Mouse (Mus musculus): ENCODE results near the gene Slc35c2. TPM values are rescaled to one million over a fixed set of nuclear protein-coding genes. Genes with fewer than 3 reads are reported as not detected.

Gene Slc35c2
- polyA plus RNA-seq, 1 experiment from 2014 or later = 52.8 TPM

DNA sequence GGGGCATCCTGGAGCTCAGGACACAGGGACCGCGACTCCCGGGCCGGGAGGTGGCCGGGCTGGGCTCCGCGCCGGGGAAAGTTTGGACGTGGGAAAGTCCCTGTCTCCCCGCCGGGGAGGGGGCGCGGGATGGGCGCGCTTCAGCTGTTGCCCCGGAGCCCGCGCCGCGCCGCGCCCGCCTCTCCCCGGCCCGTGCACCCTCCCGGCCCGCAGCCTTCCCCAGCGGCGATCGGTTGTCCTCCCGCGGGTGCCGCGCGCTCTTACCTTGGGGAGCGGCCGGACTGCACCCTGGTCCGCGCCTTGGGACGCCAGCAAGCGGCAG, 53.4 kb downstream of the Slc35c2 start:
- Histone ChIP-seq H3K27me3 (peaks cover 98% of the 10 kb centered on the region), H3K4me2 (replicated peaks) (peak overlapping the region; percentile 98), H3K9ac (peak overlapping the region; percentile 63), H3K4me3 (peak overlapping the region; percentile 60), H3K36me3 (no peaks in the 10 kb centered on the region), H3K4me1 (peaks cover 21% of the 10 kb centered on the region; the same call in 1 of the 2 replicates), H3K27ac (no peak overlapping the region), H3K9me3 (no peaks in the 10 kb centered on the region)
- ATAC-seq (ENCODE audit: insufficient number of reproducible peaks, insufficient read depth, low FRiP score, low TSS enrichment) = peak; percentile 24
- 0% methylated on average over 22 of the region's 41 CpGs for WGBS

DNA sequence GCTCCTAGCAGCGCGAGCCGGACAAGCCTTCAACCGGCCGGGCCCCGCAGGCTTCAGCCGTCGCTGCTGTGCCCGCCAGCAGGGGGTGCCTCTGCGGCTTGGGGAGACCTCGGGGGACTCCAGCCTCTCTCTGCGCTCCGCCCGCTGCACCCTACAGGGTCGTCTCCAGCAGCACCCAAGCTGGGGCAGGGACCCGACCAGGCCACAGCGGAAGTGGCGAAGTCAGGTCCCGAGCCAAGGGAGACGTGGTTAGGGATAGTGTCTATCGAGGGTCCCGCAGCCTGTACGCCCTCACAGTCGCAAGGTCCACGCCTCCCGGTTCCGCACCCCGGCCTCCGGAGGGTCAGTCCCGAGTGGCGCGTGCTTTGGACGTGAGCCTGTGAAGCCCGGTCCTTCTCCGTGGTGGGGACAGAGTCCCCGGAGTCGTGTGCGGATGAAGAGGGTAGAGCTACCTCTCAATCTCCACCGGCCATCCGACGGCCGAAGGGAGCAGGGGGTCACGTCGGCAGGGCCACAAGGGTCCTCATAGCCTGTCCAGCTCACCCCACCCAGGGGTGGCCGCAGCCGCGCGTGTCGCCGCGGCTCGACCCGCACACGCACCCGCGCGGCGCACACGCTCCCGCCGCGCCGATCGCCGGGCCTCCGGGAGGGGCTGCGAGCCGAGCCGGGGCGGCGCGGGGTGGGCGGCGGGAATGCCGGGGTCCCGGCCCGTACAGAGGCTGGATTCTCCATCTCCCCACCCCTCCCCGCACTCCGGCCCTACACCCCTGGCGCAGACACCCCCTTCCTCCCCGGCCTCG, 54.0 kb downstream of the Slc35c2 start:
- ATAC-seq (ENCODE audit: insufficient number of reproducible peaks, insufficient read depth, low FRiP score, low TSS enrichment) = 0 out of 2 replicates have a peak, but pooled peaks have one; percentile 12
- no peak overlapping the region for H3K27ac ChIP-seq

DNA sequence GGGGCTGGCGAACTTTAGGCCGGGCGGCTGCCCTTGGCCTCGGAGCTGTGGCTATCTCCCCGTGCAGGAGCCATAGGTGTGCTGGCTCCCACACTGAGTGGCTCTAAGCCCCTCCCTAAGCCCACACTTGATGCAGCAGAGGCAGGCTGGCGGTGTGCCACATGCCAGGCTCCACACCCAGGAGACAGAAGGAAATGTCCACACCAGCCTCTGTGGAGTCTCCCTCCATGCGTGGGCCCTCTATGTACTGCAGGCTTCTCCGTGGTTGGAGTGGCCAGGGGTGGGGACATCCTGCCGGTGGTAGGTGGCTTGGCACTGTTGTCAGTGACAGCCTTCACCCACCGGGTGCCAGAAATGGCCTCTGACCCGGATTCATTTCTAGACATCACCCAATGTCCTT, 58.6 kb downstream of the Slc35c2 start:
- Histone ChIP-seq H3K27ac (no peak overlapping the region), H3K4me1 (peaks cover 11% of the 10 kb centered on the region; the same call in 1 of the 2 replicates), H3K9me3 (no peaks in the 10 kb centered on the region), H3K36me3 (no peaks in the 10 kb centered on the region), H3K4me2 (replicated peaks) (no peak overlapping the region), H3K9ac (no peak overlapping the region), H3K27me3 (peaks cover 83% of the 10 kb centered on the region), H3K4me3 (no peak overlapping the region)
- no peak for ATAC-seq (ENCODE audit: insufficient number of reproducible peaks, insufficient read depth, low FRiP score, low TSS enrichment)
- WGBS = 88% methylated on average over 11 of the region's 11 CpGs

More for the DNA sequence above, 54.0 kb downstream of the Slc35c2 start:
- no peaks in the 10 kb centered on the region for H3K9me3 ChIP-seq
- peak overlapping the region; percentile 63 for H3K9ac ChIP-seq
- H3K4me2 ChIP-seq (replicated peaks) = peak overlapping the region; percentile 98
- H3K4me1 ChIP-seq = peaks cover 21% of the 10 kb centered on the region; the same call in 1 of the 2 replicates
- H3K36me3 ChIP-seq = no peaks in the 10 kb centered on the region
- under 1% methylated on average over 64 of the region's 82 CpGs for WGBS
- peaks cover 98% of the 10 kb centered on the region for H3K27me3 ChIP-seq
- H3K4me3 ChIP-seq = peak overlapping the region; percentile 60

Other genes starting within 250 kb of the Slc35c2 start
- gene Cd40, start 232.2 kb downstream of the Slc35c2 start, polyA plus RNA-seq (2016; fragmentation: Nextera tagmentation; extraction: Ambion mirVana) = 5.2 and 6.5 TPM in 2 replicates
- not detected in 2 replicates for gene 1700025C18Rik, start 197.1 kb downstream of the Slc35c2 start, polyA plus RNA-seq (2016; fragmentation: Nextera tagmentation; extraction: Ambion mirVana)
- gene Cdh22, start 53.0 kb downstream of the Slc35c2 start, polyA plus RNA-seq (2016; fragmentation: Nextera tagmentation; extraction: Ambion mirVana) = 1.4 and 1.9 TPM in 2 replicates
- 91.7 TPM in 2 replicates for gene Elmo2, start 38.6 kb upstream of the Slc35c2 start, polyA plus RNA-seq (2016; fragmentation: Nextera tagmentation; extraction: Ambion mirVana)
- 2.6 and 2.9 TPM in 2 replicates for gene Zfp663, start 80.9 kb upstream of the Slc35c2 start, polyA plus RNA-seq (2016; fragmentation: Nextera tagmentation; extraction: Ambion mirVana)
- gene Zfp334, start 100.4 kb upstream of the Slc35c2 start, polyA plus RNA-seq (2016; fragmentation: Nextera tagmentation; extraction: Ambion mirVana) = 17.0 and 17.1 TPM in 2 replicates
- gene Ocstamp, start 112.5 kb upstream of the Slc35c2 start, polyA plus RNA-seq (2016; fragmentation: Nextera tagmentation; extraction: Ambion mirVana) = 0.08 TPM in 2 replicates
- gene Slc13a3, start 185.4 kb upstream of the Slc35c2 start, polyA plus RNA-seq (2016; fragmentation: Nextera tagmentation; extraction: Ambion mirVana) = 0.10 and 0.24 TPM in 2 replicates
- 54.0 and 54.3 TPM in 2 replicates for gene Trp53rka, start 205.5 kb upstream of the Slc35c2 start, polyA plus RNA-seq (2016; fragmentation: Nextera tagmentation; extraction: Ambion mirVana)
- 10.2 TPM in 2 replicates for gene Slc2a10, start 215.9 kb upstream of the Slc35c2 start, polyA plus RNA-seq (2016; fragmentation: Nextera tagmentation; extraction: Ambion mirVana)